Mouse (Mus musculus) embryonic facial prominence, embryonic 11.5 days (tissue): ENCODE measurements around the gene Gm136. TPM values are rescaled to one million over a fixed set of nuclear protein-coding genes. Genes with fewer than 3 reads are reported as not detected.
"Not testable (repeated sequence)": the region's sequence is repeated elsewhere in the genome, so short reads cannot be mapped to it uniquely, and the experiment has no call there.

Experiments used
- ATAC-seq: fragments of 200-750 bp; cut with Nextera tagmentation; replicated peaks from 2 replicates; pipeline ENCODE4 v1.8.0; 2017; ENCODE audit warnings: low read depth; ENCODE audit not compliant: insufficient number of reproducible peaks, low FRiP score, low TSS enrichment
- DNase-seq: peaks from one replicate; pipeline ENCODE4 v3.0.0-alpha.2; 2015; ENCODE audit warnings: low spot score
- H3K27ac ChIP-seq: fragments of 300-500 bp; sonication (generic); replicated peaks from 2 replicates; pipeline ENCODE4 v1.5.1; 2014; ENCODE audit warnings: mild to moderate bottlenecking, low read depth, low read length, control low read depth
- H3K27me3 ChIP-seq: fragments of 300-500 bp; sonication (generic); 2 replicates; pipeline ENCODE4 v1.6.1; 2014; ENCODE audit warnings: mild to moderate bottlenecking, low read length, moderate library complexity, mixed read lengths; ENCODE audit not compliant: control insufficient read depth, insufficient read depth
- H3K36me3 ChIP-seq: fragments of 300-500 bp; sonication (generic); replicated peaks from 2 replicates; pipeline ENCODE4 v1.6.1; 2014; ENCODE audit warnings: low read depth, mild to moderate bottlenecking, low read length, moderate library complexity, mixed read lengths; ENCODE audit not compliant: control insufficient read depth, insufficient read depth
- H3K4me1 ChIP-seq: fragments of 300-500 bp; sonication (generic); 2 replicates; pipeline ENCODE4 v1.6.1; 2014; ENCODE audit warnings: low read length, mixed read lengths; ENCODE audit not compliant: control insufficient read depth, insufficient read depth
- H3K4me2 ChIP-seq: fragments of 300-500 bp; sonication (generic); 2 replicates; pipeline ENCODE4 v1.6.1; 2014; ENCODE audit warnings: low read depth, mild to moderate bottlenecking, control low read depth, low read length, moderate library complexity
- H3K4me3 ChIP-seq: fragments of 300-500 bp; sonication (generic); 2 replicates; pipeline ENCODE4 v1.5.1; 2014; ENCODE audit warnings: low read depth, low read length, control low read depth
- H3K9ac ChIP-seq: fragments of 300-500 bp; sonication (generic); replicated peaks from 2 replicates; pipeline ENCODE4 v1.6.1; 2014; ENCODE audit warnings: mild to moderate bottlenecking, control low read depth, low read length
- H3K9me3 ChIP-seq: fragments of 300-500 bp; sonication (generic); replicated peaks from 2 replicates; pipeline ENCODE4 v1.6.1; 2016; ENCODE audit warnings: mild to moderate bottlenecking, low read length, inconsistent platforms, mixed read lengths; ENCODE audit not compliant: control insufficient read depth
- WGBS: fragments of 180-500 bp; shearing (Covaris S2); extraction: QIAGEN DNeasy Blood & Tissue Kit; methylation state at CpG from one replicate; pipeline ENCODE4 v1.1.7; 2014; 5-methylcytosine and 5-hydroxymethylcytosine counted together
- polyA plus RNA-seq: library from polyadenylated mRNA; unstranded; fragments of >200 nt; fragmentation: Nextera tagmentation; extraction: Ambion mirVana; gene quantifications from 2 replicates; pipeline ENCODE4 v1.2.1, GENCODE M21; 2014

The Gm136 gene
- polyA plus RNA-seq, 1 experiment from 2014 or later, result not detected

DNA sequence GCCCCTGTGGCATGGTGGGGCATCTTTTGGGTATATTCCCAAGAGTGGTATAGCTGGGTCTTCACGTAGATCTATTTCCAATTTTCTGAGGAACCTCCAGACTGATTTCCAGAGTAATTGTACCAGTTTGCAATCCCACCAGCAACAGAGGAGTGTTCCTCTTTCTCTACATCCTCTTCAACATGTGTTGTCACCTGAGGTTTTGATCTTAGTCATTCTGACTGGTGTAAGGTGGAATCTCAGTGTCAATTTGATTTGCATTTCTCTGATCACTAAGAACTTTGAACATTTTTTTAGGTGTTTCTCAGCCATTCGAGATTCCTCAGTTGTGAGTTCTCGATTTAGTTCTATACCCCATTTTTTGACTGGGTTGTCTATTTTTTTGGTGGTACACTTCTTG is 30.4 kb downstream of the Gm136 start:
- not testable (repeated sequence) for H3K9me3 ChIP-seq, H3K4me1 ChIP-seq, H3K9ac ChIP-seq, H3K4me2 ChIP-seq, ATAC-seq, H3K27me3 ChIP-seq, DNase-seq, H3K4me3 ChIP-seq, H3K27ac ChIP-seq, H3K36me3 ChIP-seq
- WGBS, result 94% methylated on average over 3 of the region's 3 CpGs

DNA sequence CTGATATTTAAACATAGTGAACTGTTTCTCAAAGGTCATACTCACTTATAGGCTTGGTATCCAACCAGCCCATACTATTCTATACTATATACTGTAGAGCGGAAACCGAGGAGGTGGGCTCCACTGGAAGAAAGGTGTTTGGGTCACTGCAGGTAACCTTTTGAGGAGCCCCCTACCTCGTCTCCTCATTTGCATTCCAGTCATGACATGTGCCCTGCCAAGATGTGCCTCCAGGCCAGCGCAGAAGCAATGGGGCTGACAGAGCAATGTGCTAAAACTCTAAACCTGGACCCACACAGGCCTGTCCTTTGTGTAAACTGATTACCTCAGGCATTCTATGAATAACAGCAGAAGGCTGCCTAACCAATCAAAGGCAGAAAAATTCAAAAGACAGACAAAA is 31.8 kb downstream of the Gm136 start:
- ATAC-seq, result no peak
- no peak overlapping the region for H3K27ac ChIP-seq
- H3K9ac ChIP-seq, result no peak overlapping the region
- no peaks in the 10 kb centered on the region for H3K4me1 ChIP-seq
- no peak overlapping the region for H3K4me3 ChIP-seq
- H3K4me2 ChIP-seq, result no peak overlapping the region
- no peaks in the 10 kb centered on the region for H3K27me3 ChIP-seq
- H3K9me3 ChIP-seq, result no peaks in the 10 kb centered on the region
- H3K36me3 ChIP-seq, result no peaks in the 10 kb centered on the region
- DNase-seq, result no peak
- WGBS, result 60% methylated on average over 4 of the region's 4 CpGs

DNA sequence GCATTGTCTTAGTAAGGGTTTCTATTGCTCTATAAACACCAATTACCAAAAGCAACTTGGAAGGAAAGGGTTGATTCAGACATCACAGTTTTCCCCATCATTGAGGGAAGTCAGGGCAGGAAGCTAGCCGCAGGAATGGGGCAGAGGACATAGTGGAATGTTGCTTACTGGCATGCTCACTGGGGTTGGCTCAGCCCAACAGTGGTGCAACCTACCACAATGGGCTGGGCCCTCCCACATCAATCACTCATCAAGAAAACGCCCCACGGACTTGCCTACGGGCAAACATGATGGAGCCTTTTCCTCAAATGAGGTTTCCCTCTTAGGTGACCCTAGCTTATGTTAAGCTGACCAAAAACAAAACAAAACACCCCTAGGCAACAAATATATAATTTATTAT is 32.9 kb downstream of the Gm136 start:
- Histone ChIP-seq H3K4me1 (no peaks in the 10 kb centered on the region), H3K9me3 (no peaks in the 10 kb centered on the region), H3K27me3 (no peaks in the 10 kb centered on the region), H3K36me3 (no peaks in the 10 kb centered on the region), H3K4me2 (no peak overlapping the region), H3K9ac (no peak overlapping the region), H3K27ac (no peak overlapping the region), H3K4me3 (no peak overlapping the region)
- DNase-seq, result no peak
- no peak for ATAC-seq
- WGBS, result 76% methylated on average over 4 of the region's 4 CpGs

DNA sequence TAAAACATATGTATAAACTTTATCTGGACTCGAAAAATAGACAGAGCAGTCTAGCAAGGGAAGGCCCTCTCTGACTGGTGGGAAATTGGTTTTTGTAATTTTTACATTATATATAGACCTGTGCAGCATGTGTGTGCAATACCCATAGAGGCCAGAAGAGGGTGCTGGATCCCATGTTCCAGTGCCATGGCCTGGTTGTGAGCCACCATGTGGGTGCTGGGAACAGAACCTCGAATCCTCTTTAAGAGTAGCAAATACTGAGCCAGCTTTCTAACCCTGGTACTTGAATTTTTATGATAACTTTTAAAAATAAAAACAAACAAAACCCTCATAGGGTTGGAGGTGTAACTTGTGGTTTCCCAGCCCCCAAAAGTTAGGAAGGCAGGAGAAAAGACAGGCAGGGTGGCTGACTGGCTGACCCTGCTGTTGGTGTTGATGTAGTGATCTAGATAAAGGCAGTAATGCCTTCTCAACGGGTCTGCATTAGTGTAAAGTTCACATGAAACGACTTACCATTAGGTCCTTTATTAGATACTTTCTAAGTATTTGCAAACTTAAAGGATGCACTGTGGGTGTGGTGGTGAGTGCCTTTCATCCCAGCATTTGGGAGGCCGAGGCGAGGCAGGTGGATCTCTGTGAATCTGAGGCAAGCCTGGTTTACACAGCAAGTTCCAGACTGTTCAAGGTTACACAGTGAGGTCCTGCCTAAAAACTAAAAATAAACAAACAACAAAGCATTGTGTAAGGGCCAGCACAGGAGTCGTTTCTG is 35.8 kb downstream of the Gm136 start:
- Histone ChIP-seq H3K4me3 (no peak overlapping the region), H3K27me3 (no peaks in the 10 kb centered on the region), H3K4me2 (no peak overlapping the region), H3K36me3 (no peaks in the 10 kb centered on the region), H3K4me1 (no peaks in the 10 kb centered on the region), H3K9me3 (no peaks in the 10 kb centered on the region), H3K27ac (no peak overlapping the region), H3K9ac (no peak overlapping the region)
- 87% methylated on average over 7 of the region's 7 CpGs for WGBS
- ATAC-seq (no peak), DNase-seq (no peak)

DNA sequence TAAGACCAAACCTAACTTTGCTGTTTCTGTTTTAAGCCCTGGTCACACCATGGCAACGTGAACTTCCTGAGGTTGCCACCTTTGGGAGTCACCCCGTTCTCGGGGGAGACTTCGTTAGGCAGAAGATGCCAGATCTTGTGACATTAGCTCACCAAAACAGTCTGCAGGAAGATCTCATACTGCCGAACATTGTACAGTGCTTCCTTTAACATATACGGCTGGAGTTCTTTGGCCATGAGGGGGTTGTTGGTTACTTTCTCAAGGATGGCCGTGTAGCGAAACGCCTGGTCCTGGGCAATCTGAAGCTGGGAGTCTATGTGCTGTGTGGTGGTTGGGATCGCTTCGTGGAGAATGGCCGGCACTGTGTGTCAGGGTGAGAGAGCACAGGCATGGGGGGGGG is 36.6 kb downstream of the Gm136 start:
- no peaks in the 10 kb centered on the region for H3K36me3 ChIP-seq
- no peaks in the 10 kb centered on the region for H3K27me3 ChIP-seq
- DNase-seq, result no peak
- H3K4me1 ChIP-seq, result no peaks in the 10 kb centered on the region
- H3K4me2 ChIP-seq, result no peak overlapping the region
- H3K4me3 ChIP-seq, result no peak overlapping the region
- 96% methylated on average over 12 of the region's 12 CpGs for WGBS
- H3K9me3 ChIP-seq, result no peaks in the 10 kb centered on the region
- no peak for ATAC-seq
- H3K27ac ChIP-seq, result no peak overlapping the region
- H3K9ac ChIP-seq, result no peak overlapping the region

DNA sequence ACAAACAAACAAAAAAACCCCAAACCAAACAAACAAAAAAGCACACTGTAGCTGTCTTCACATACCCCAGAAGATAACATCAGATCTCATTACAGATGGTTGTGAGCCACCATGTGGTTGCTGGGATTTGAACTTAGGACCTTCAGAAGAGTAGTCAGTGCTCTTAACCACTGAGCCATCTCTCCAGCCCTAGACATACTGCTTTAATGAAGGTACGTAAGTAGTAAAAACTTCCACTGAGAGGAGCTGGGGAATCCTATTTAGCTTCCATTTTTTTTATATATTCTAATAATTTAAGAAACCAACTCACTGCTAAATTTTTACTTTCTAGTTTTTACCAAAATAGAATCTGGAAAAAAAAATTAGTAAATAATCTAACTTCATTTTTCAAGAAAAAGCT is 41.0 kb downstream of the Gm136 start:
- H3K4me2 ChIP-seq, result no peak overlapping the region
- no peak overlapping the region for H3K9ac ChIP-seq
- no peaks in the 10 kb centered on the region for H3K9me3 ChIP-seq
- no peaks in the 10 kb centered on the region for H3K27me3 ChIP-seq
- H3K4me3 ChIP-seq, result no peak overlapping the region
- H3K27ac ChIP-seq, result no peak overlapping the region
- no peaks in the 10 kb centered on the region for H3K4me1 ChIP-seq
- no peaks in the 10 kb centered on the region for H3K36me3 ChIP-seq
- no peak for DNase-seq
- WGBS, result 89% methylated on average over 1 of the region's 1 CpGs
- ATAC-seq, result no peak

DNA sequence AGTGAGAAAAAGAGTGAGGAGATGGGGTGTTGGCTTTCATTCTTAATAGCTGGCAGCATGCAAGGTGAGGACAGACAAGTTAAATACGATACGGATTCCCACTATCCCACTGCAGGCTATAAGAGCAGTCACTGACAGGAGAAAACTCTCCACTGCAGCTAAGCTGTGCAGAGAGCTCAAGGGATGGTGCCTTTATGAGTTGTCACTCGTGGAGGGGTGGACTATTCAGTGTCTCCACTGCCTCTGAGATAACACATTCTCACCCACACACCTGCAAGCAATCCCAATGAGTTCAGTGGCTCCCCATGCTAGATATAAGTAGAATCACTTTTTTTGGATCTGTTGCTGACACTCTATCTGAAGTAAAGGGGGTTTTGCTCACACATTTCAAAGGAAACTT is 47.9 kb downstream of the Gm136 start:
- Histone ChIP-seq H3K4me2 (no peak overlapping the region), H3K4me3 (no peak overlapping the region), H3K9me3 (no peaks in the 10 kb centered on the region), H3K9ac (no peak overlapping the region), H3K4me1 (no peaks in the 10 kb centered on the region), H3K27ac (no peak overlapping the region), H3K27me3 (no peaks in the 10 kb centered on the region), H3K36me3 (no peaks in the 10 kb centered on the region)
- ATAC-seq, result no peak
- no peak for DNase-seq
- whole genome bisulfite sequencing, result 84% methylated on average over 3 of the region's 3 CpGs

DNA sequence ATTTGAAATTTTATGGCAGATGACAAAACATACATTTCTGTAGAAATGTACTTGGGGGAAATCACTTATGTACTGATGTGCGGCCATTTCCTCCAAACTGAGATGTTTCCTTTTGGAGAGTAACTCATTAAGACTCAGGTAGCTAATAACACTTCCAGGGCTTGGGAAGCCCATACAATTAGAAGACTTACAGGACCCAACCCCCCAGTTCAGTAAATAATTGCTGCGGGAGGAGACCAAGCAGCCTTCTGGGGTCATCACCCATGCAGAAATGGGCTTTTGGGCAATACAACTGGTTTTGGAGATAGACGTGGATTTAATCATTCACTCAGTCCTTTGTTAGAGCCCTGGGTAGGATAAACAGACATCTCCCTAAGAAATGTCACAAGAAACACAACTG is 48.8 kb downstream of the Gm136 start:
- Histone ChIP-seq H3K36me3 (no peaks in the 10 kb centered on the region), H3K27me3 (no peaks in the 10 kb centered on the region), H3K4me3 (no peak overlapping the region), H3K27ac (no peak overlapping the region), H3K9me3 (no peaks in the 10 kb centered on the region), H3K9ac (no peak overlapping the region), H3K4me2 (no peak overlapping the region), H3K4me1 (no peaks in the 10 kb centered on the region)
- 79% methylated on average over 3 of the region's 3 CpGs for WGBS
- no peak for ATAC-seq
- DNase-seq, result no peak
